Comparison of ENCODE assay signal across 30 mouse cellular contexts in the genomic region with DNA sequence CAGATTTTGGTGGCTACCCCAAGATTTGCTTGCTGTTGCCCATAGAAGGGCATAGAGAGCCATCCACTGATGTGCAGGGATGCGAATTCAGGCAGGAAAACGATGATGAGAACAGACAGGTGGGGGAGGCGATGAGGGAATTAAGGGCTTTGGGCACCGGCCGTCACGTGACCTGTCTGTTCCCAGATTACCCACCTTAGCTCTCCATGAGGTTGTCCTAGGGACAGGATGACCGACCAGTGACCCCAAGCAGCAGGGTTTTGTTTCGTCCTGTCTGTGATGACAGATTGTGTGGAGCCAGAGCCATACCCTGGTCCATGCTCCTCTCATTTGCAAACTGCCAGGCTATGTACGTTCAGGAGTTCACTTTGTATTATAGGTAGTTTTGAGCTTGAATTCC. TPM values are rescaled to one million over a fixed set of nuclear protein-coding genes. Genes with fewer than 3 reads are reported as not detected.
A peak's percentile ranks its signal among the peaks of the same experiment; 100 is the strongest.
DNase-seq lines count a peak whose midpoint lies in the region; ATAC-seq lines count a peak whose summit lies in the region.
"Had no signal": no experiment of that assay in that cellular context is flagged by ENCODE, and none has a peak within 500 bp of the region (broad histone marks: within the 10 kb centered on the region; RNA-seq: fewer than 3 reads in every experiment).

No protein-coding gene starts in this region.

- H3K4me1 ChIP-seq in heart, embryonic 15.5 days (replicated peaks): peaks cover 13% of the 10 kb centered on the region
- H3K4me1 ChIP-seq: hindbrain, embryonic 15.5 days; limb, embryonic 15.5 days; stomach, embryonic 15.5 days had no signal

- peak; percentile 43 for DNase-seq in embryo, embryonic 10 days (ENCODE audit: low spot score)
- no peak for DNase-seq in embryo, embryonic 9.5 days (ENCODE audit: extremely low spot score)
- DNase-seq in heart, postnatal 25 days (ENCODE audit: low spot score): no peak
- peak; percentile 36 for DNase-seq in testis, postnatal 10 days (ENCODE audit: low spot score)
- DNase-seq in testis, postnatal 14 days (ENCODE audit: low spot score): no peak
- no peak for DNase-seq in left cerebral cortex, adult 8-10 months (ENCODE audit: low spot score in 2 of 2)
- no peak for DNase-seq in thymus, postnatal 0 days (ENCODE audit: low spot score)
- DNase-seq: adrenal gland, postnatal 14 days; cerebellum, adult 11 months; cerebellum, postnatal 10 days; gastrocnemius, adult 2 months; kidney, postnatal 14 days; layer of hippocampus, postnatal 36 days; right cerebral cortex, postnatal 25 days had no signal

- intact Hi-C loops in heart, postnatal 25 days (cut with DNase I): no loop called here

- H3K27ac ChIP-seq in heart, embryonic 15.5 days: no peak overlapping the region
- H3K27ac ChIP-seq: forebrain, embryonic 12.5 days; gastrocnemius, adult 2 months; hindbrain, embryonic 15.5 days; layer of hippocampus, adult 2 months; limb, embryonic 15.5 days; liver, embryonic 15.5 days; macrophage; stomach, embryonic 15.5 days had no signal

- H3K9ac ChIP-seq in heart, embryonic 15.5 days: no peak overlapping the region
- H3K9ac ChIP-seq: forebrain, embryonic 12.5 days; hindbrain, embryonic 15.5 days; limb, embryonic 15.5 days; liver, embryonic 15.5 days; stomach, embryonic 15.5 days had no signal

- H3K9me3 ChIP-seq in heart, embryonic 15.5 days (replicated peaks): no peaks in the 10 kb centered on the region
- H3K9me3 ChIP-seq: forebrain, embryonic 12.5 days; hindbrain, embryonic 15.5 days; limb, embryonic 15.5 days; liver, embryonic 15.5 days; stomach, embryonic 15.5 days had no signal

- H3K36me3 ChIP-seq in heart, embryonic 15.5 days: peaks cover 16% of the 10 kb centered on the region

- no peak overlapping the region for H3K4me2 ChIP-seq in heart, embryonic 15.5 days
- H3K4me2 ChIP-seq: forebrain, embryonic 12.5 days; hindbrain, embryonic 15.5 days; limb, embryonic 15.5 days; liver, embryonic 15.5 days; midbrain, embryonic 11.5 days; stomach, embryonic 15.5 days had no signal

- no peak overlapping the region for H3K4me3 ChIP-seq in heart, embryonic 15.5 days
- H3K4me3 ChIP-seq: forebrain, embryonic 12.5 days; gastrocnemius, adult 2 months; hindbrain, embryonic 15.5 days; layer of hippocampus, adult 2 months; limb, embryonic 15.5 days; liver, embryonic 15.5 days; stomach, embryonic 15.5 days had no signal

- 0 out of 2 replicates have a peak, but pooled peaks have one; percentile 35 for ATAC-seq in heart, embryonic 15.5 days (replicated peaks; ENCODE audit: insufficient number of reproducible peaks, insufficient read depth, low FRiP score, low read depth)
- ATAC-seq: activated CD4-positive, CD25-positive, alpha-beta regulatory T cell, adult 4 months; CD4-positive, CD25-positive, alpha-beta regulatory T cell, adult 4 months; intestine, postnatal 0 days had no signal

- no peaks in the 10 kb centered on the region for H3K27me3 ChIP-seq in heart, embryonic 15.5 days
- H3K27me3 ChIP-seq: forebrain, embryonic 12.5 days; hindbrain, embryonic 15.5 days; limb, embryonic 15.5 days; liver, embryonic 15.5 days; stomach, embryonic 15.5 days had no signal

- 34% methylated on average over 9 of the region's 9 CpGs for WGBS in heart, embryonic 15.5 days

RNA-seq across cellular contexts. Expression of gene Ubap1l, which starts 2.8 kb away (rescaled TPM):
- polyA plus RNA-seq in heart, embryonic 15.5 days (2015; fragmentation: Nextera tagmentation; extraction: Ambion mirVana): 0.09 and 0.19 TPM in 2 replicates
- under 1 TPM; 0.20 to 0.39 TPM for total RNA-seq in heart, postnatal 25 days (2021)
- 1 to 10 TPM; 4.0 to 5.0 (median 4.7) TPM for total RNA-seq in left cerebral cortex, adult 8-10 months (2022)
- polyA plus RNA-seq in thymus, postnatal 0 days (2015; fragmentation: Nextera tagmentation; extraction: Ambion mirVana): 0.12 and 0.22 TPM in 2 replicates
- polyA plus RNA-seq: activated CD4-positive, CD25-positive, alpha-beta regulatory T cell, adult 4 months; CD4-positive, CD25-positive, alpha-beta regulatory T cell, adult 4 months; macrophage had no signal

RNA-seq across cellular contexts. Expression of gene Pdcd7, which starts 17.8 kb away (rescaled TPM):
- 5.8 and 7.1 TPM in 2 replicates for polyA plus RNA-seq in heart, embryonic 15.5 days (2015; fragmentation: Nextera tagmentation; extraction: Ambion mirVana)
- total RNA-seq in heart, postnatal 25 days (2021): 10 to 100 TPM; 11.5 to 12.6 TPM
- total RNA-seq in left cerebral cortex, adult 8-10 months (2022): 10 to 100 TPM; 27.3 to 31.1 (median 27.9) TPM
- polyA plus RNA-seq in thymus, postnatal 0 days (2015; fragmentation: Nextera tagmentation; extraction: Ambion mirVana): 14.8 and 18.6 TPM in 2 replicates

RNA-seq across cellular contexts. Expression of gene Kbtbd13, which starts 27.8 kb away (rescaled TPM):
- 1.00 and 1.7 TPM in 2 replicates for polyA plus RNA-seq in heart, embryonic 15.5 days (2015; fragmentation: Nextera tagmentation; extraction: Ambion mirVana)
- total RNA-seq in heart, postnatal 25 days (2021): 1 to 10 TPM; 2.6 to 3.1 TPM
- total RNA-seq in left cerebral cortex, adult 8-10 months (2022): under 1 TPM in 3 of 4 experiments, not detected in 1; 0.11 to 0.32 (median 0.12) TPM
- 0.37 and 0.55 TPM in 2 replicates for polyA plus RNA-seq in thymus, postnatal 0 days (2015; fragmentation: Nextera tagmentation; extraction: Ambion mirVana)
- polyA plus RNA-seq: activated CD4-positive, CD25-positive, alpha-beta regulatory T cell, adult 4 months; CD4-positive, CD25-positive, alpha-beta regulatory T cell, adult 4 months; macrophage had no signal

RNA-seq across cellular contexts. Expression of gene Rasl12, which starts 34.6 kb away (rescaled TPM):
- 7.6 and 8.9 TPM in 2 replicates for polyA plus RNA-seq in heart, embryonic 15.5 days (2015; fragmentation: Nextera tagmentation; extraction: Ambion mirVana)
- total RNA-seq in heart, postnatal 25 days (2021): 1 to 10 TPM; 6.4 to 8.8 TPM
- total RNA-seq in left cerebral cortex, adult 8-10 months (2022): 1 to 10 TPM; 2.1 to 3.4 (median 3.2) TPM
- polyA plus RNA-seq in thymus, postnatal 0 days (2015; fragmentation: Nextera tagmentation; extraction: Ambion mirVana): 2.0 and 2.2 TPM in 2 replicates
- polyA plus RNA-seq: CD4-positive, CD25-positive, alpha-beta regulatory T cell, adult 4 months; macrophage had no signal

RNA-seq across cellular contexts. Expression of gene Slc51b, which starts 59.1 kb away (rescaled TPM):
- polyA plus RNA-seq in heart, embryonic 15.5 days (2015; fragmentation: Nextera tagmentation; extraction: Ambion mirVana): not detected in 2 replicates
- total RNA-seq in heart, postnatal 25 days (2021): not detected
- total RNA-seq in left cerebral cortex, adult 8-10 months (2022): not detected
- polyA plus RNA-seq in thymus, postnatal 0 days (2015; fragmentation: Nextera tagmentation; extraction: Ambion mirVana): 0.21 TPM in 1 of 2 replicates, not detected in the other
- total RNA-seq: adrenal gland, postnatal 14 days; ES-E14; gastrocnemius, adult 2 months; layer of hippocampus, adult 2 months; layer of hippocampus, postnatal 36 days; left cerebral cortex, postnatal 36 days had no signal
- polyA plus RNA-seq: activated CD4-positive, CD25-positive, alpha-beta regulatory T cell, adult 4 months; CD4-positive, CD25-positive, alpha-beta regulatory T cell, adult 4 months; forebrain, embryonic 12.5 days; gonadal fat pad, adult 2 months; hindbrain, embryonic 15.5 days; limb, embryonic 15.5 days; liver, embryonic 15.5 days; lung, embryonic 16.5 days; macrophage; midbrain, embryonic 11.5 days had no signal

Comparison
In these comparisons a context has a peak if more than half of its experiments do, and no peak if none do; other contexts are left out.
1. DNase-seq: peak in embryo, embryonic 10 days (single experiment) and testis, postnatal 10 days (single experiment); none in embryo, embryonic 9.5 days (single experiment), heart, postnatal 25 days (single experiment), testis, postnatal 14 days (single experiment), left cerebral cortex, adult 8-10 months (0 of 2) and thymus, postnatal 0 days (single experiment).